Mouse (Mus musculus) embryonic facial prominence, embryonic 12.5 days (tissue): ENCODE results near the gene Fgf18. TPM values are rescaled to one million over a fixed set of nuclear protein-coding genes. Genes with fewer than 3 reads are reported as not detected.

Experiments
- ATAC-seq: fragments of 200-750 bp; cut with Nextera tagmentation; 2 replicates; pipeline ENCODE4 v1.8.0; 2017; ENCODE audit not compliant: insufficient number of reproducible peaks, insufficient read depth, low FRiP score, low TSS enrichment
- H3K27ac ChIP-seq: fragments of 300-500 bp; sonication (generic); 2 replicates; pipeline ENCODE4 v1.5.1; 2016; ENCODE audit warnings: mild to moderate bottlenecking
- H3K27me3 ChIP-seq: fragments of 300-500 bp; sonication (generic); 2 replicates; pipeline ENCODE4 v1.6.1; 2016; ENCODE audit warnings: mild to moderate bottlenecking, moderate library complexity
- H3K36me3 ChIP-seq: fragments of 300-500 bp; sonication (generic); 2 replicates; pipeline ENCODE4 v1.6.1; 2016; ENCODE audit warnings: mild to moderate bottlenecking
- H3K4me1 ChIP-seq: fragments of 300-500 bp; sonication (generic); 2 replicates; pipeline ENCODE4 v1.6.1; 2016
- H3K4me2 ChIP-seq: fragments of 300-500 bp; sonication (generic); replicated peaks from 2 replicates; pipeline ENCODE4 v1.6.1; 2016; ENCODE audit warnings: mild to moderate bottlenecking, moderate library complexity
- H3K4me3 ChIP-seq: fragments of 300-500 bp; sonication (generic); 2 replicates; pipeline ENCODE4 v1.5.1; 2016; ENCODE audit warnings: mild to moderate bottlenecking
- H3K9ac ChIP-seq: fragments of 300-500 bp; sonication (generic); 2 replicates; pipeline ENCODE4 v1.6.1; 2016; ENCODE audit warnings: mild to moderate bottlenecking, moderate library complexity
- H3K9me3 ChIP-seq: fragments of 300-500 bp; sonication (generic); 2 replicates; pipeline ENCODE4 v1.6.1; 2016; ENCODE audit warnings: mild to moderate bottlenecking, moderate library complexity
- WGBS: fragments of 180-500 bp; shearing (Covaris S2); methylation state at CpG from one replicate; pipeline ENCODE4 v1.1.7; 2016; 5-methylcytosine and 5-hydroxymethylcytosine counted together
- polyA plus RNA-seq: library from polyadenylated mRNA; unstranded; fragments of >200 nt; fragmentation: Nextera tagmentation; extraction: Ambion mirVana; gene quantifications from 2 replicates; pipeline ENCODE4 v1.2.1, GENCODE M21; 2016

Gene Fgf18
- polyA plus RNA-seq, 1 experiment from 2014 or later = 11.5 TPM

DNA sequence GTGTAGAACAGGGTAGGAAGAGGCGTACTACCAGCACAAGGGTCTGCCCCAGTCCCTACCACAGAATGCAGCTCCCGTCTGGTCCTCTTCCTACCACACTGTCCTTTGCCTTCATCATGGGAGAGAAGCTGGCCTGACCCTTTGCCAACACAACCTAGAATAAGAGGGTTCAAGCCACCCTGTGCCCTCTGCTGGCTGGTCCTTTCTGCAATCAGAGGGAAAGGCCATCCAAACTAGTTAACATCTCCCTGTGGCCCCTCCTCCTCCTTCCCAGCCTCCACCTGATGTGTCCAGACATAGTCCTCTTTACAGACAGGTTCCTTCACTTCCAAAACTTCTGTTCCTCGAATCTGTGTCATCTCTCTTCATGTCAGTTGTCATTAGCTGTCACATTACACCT is 66.0 kb downstream of the Fgf18 start:
- peaks cover 20% of the 10 kb centered on the region for H3K4me1 ChIP-seq
- no peaks in the 10 kb centered on the region for H3K27me3 ChIP-seq
- no peaks in the 10 kb centered on the region for H3K36me3 ChIP-seq
- no peaks in the 10 kb centered on the region for H3K9me3 ChIP-seq
- no peak for ATAC-seq
- no peak overlapping the region for H3K4me2 ChIP-seq
- no peak overlapping the region for H3K27ac ChIP-seq
- H3K9ac ChIP-seq = no peak overlapping the region
- no peak overlapping the region for H3K4me3 ChIP-seq
- WGBS = 77% methylated on average over 3 of the region's 3 CpGs

DNA sequence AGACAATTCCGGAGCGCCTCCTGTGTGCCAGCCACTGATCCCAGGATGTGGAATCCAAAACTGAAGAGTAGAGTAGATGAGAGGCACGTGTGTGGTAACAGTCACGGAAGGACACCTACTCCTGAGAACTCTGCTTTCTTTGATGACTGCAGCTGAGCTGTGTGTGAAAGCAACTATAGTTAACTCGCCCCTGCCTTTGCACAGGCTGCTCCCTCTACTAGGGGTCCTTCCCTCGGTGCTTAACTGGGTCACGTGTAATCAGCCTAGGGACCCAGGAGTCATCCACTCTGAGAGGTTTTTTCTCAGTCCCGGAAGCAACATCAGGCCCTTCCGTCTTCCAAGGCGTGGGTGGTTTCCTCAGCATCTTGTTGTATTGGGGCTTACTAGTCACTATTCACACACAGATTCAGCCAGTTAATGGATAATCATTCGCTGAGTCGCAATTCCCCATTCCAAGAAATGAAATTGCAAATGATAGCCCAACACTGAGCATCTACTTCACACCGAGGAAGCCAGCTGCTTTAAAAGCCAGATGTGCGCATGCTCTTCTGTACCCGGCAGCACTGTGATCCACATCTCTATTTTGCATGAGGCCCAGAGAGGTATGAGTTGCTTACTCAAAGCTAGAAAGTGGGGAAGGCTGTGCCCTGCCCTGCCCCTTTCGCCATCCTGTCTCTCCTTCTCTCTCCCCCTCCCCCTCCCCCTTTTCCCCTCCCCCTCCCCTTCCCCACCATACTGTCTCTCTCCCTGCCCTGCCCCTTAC is 67.0 kb downstream of the Fgf18 start:
- no peaks in the 10 kb centered on the region for H3K36me3 ChIP-seq
- no peak overlapping the region for H3K4me2 ChIP-seq
- H3K9ac ChIP-seq = no peak overlapping the region
- H3K27me3 ChIP-seq = no peaks in the 10 kb centered on the region
- WGBS = 70% methylated on average over 15 of the region's 16 CpGs
- H3K9me3 ChIP-seq = no peaks in the 10 kb centered on the region
- ATAC-seq = no peak
- no peak overlapping the region for H3K4me3 ChIP-seq
- H3K4me1 ChIP-seq = peaks cover 28% of the 10 kb centered on the region
- H3K27ac ChIP-seq = no peak overlapping the region

DNA sequence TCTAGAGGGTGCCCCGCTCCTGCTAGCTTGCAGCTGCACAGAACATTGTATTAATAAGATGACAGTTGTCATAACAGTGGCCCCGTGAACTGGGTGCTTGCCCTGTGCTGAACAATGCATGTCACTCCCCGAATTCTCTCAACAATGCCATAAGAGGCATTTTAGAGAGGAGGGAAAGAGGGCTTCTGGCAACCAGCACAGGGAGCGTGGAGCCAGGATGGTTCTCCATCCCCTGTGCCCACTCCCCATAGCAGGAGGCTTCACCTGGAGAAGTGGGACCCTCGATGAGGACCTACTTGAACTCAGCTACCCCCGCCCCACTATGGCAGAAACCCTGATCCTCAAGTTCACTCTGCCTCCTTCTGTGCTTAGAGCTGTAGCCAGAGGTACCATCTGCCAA is 67.8 kb downstream of the Fgf18 start:
- no peak for ATAC-seq
- Histone ChIP-seq H3K4me1 (peaks cover 29% of the 10 kb centered on the region), H3K27me3 (no peaks in the 10 kb centered on the region), H3K4me2 (no peak overlapping the region), H3K27ac (no peak overlapping the region), H3K36me3 (no peaks in the 10 kb centered on the region), H3K9me3 (no peaks in the 10 kb centered on the region), H3K9ac (no peak overlapping the region), H3K4me3 (no peak overlapping the region)
- WGBS = 70% methylated on average over 6 of the region's 6 CpGs

DNA sequence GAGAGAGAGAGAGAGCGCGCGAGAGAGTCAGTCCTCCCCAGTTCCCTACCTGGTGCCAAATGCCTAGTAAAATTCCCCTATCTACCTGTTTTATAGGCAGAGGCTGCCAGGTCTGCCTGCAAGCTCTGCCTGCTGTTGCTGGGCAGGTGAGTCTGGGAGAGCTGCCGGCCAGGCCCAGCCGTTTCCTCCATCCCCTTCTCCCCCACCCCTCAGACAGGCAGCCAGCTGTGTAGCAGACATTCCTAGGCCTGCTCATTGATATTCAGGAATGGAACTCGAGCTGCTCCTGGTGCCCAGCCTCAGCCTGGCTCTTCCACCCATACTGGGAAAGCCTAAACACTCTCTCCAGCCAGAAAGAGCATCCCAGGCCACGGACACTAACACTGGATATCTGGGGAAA is 69.2 kb downstream of the Fgf18 start:
- ATAC-seq = peak; percentile 44; the same call in 1 of the 2 replicates
- Histone ChIP-seq H3K4me3 (no peak overlapping the region), H3K9ac (no peak overlapping the region), H3K27ac (peak overlapping the region; percentile 61), H3K4me2 (no peak overlapping the region), H3K36me3 (no peaks in the 10 kb centered on the region), H3K27me3 (no peaks in the 10 kb centered on the region), H3K9me3 (no peaks in the 10 kb centered on the region), H3K4me1 (peaks cover 25% of the 10 kb centered on the region)
- 32% methylated on average over 6 of the region's 7 CpGs for WGBS

DNA sequence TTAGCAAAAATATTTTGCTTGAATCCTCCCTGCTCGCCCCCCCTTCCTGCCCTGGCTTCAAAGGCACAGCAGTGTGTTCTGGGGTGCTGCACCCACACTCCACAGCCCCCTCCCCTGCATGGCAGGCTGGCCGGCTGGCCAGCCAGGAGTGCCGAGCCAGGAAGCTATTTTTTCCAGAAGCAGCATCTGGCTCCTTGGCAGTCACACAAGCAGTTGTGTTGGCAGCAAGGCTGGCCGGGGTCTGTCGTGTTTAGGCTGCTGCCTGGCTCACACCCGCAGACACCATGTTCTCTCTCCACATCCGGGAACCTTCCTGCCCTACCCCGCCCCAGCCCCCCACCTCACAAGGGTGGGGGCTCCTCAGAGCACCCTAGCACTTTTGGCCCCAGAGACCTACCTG is 71.9 kb downstream of the Fgf18 start:
- H3K4me3 ChIP-seq = no peak overlapping the region
- 58% methylated on average over 8 of the region's 8 CpGs for WGBS
- no peak for ATAC-seq
- no peaks in the 10 kb centered on the region for H3K27me3 ChIP-seq
- H3K27ac ChIP-seq = 0 out of 2 replicates have a peak overlapping the region, but pooled peaks have one; percentile 12
- H3K9me3 ChIP-seq = no peaks in the 10 kb centered on the region
- peaks cover 25% of the 10 kb centered on the region for H3K4me1 ChIP-seq
- no peak overlapping the region for H3K4me2 ChIP-seq
- H3K9ac ChIP-seq = no peak overlapping the region
- H3K36me3 ChIP-seq = no peaks in the 10 kb centered on the region

DNA sequence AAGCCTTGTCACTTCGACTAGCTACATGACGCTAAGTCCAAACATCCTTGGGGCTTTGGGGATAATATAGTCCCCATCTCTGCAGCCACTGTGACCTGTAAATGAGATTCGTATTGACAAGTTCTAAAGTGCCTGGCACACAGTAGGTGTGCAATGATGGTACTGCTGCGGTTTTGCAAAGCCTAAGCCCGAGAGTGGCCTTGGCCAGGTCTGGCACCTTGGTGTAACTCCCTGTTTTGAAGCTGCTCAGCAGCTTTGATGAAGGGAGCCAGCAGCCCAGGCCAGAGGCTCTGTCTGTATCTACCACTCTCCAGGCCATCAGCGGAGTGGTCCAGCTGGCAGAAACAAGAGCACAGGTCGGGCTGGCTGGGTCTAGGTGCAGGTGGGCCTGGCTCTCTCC is 72.7 kb downstream of the Fgf18 start:
- Histone ChIP-seq H3K4me3 (no peak overlapping the region), H3K36me3 (no peaks in the 10 kb centered on the region), H3K27me3 (no peaks in the 10 kb centered on the region), H3K9ac (no peak overlapping the region), H3K4me1 (peaks cover 25% of the 10 kb centered on the region), H3K27ac (no peak overlapping the region), H3K9me3 (no peaks in the 10 kb centered on the region), H3K4me2 (no peak overlapping the region)
- 73% methylated on average over 7 of the region's 7 CpGs for WGBS
- ATAC-seq = no peak

DNA sequence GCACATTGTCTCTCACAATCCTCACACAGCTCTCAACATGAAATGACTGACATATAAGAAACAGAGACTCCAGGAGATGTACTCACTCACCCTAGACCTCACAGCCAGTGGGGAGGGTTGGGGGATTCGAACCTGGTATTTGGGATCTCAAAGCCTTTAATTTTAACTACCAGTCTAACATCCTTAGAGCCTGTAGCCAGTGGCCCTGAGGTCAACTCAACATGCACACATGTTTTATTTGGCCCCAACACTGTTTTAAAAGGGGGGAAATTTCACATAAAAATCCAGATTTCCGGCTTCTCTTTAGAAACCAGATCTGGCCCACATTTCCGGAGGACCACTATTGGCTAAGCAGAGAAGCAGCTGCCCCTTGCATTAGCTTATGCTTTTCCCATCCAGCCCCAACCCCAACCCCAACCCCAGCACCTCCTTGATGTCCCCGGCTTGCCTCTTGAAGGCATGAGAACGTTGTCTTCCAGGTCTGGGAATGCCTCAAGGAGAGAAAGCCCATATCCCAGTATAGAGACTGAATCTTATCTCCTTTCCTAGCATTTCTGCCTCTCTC is 75.8 kb downstream of the Fgf18 start:
- peaks cover 9% of the 10 kb centered on the region; the same call in 1 of the 2 replicates for H3K4me1 ChIP-seq
- H3K27ac ChIP-seq = no peak overlapping the region
- 81% methylated on average over 5 of the region's 5 CpGs for WGBS

DNA sequence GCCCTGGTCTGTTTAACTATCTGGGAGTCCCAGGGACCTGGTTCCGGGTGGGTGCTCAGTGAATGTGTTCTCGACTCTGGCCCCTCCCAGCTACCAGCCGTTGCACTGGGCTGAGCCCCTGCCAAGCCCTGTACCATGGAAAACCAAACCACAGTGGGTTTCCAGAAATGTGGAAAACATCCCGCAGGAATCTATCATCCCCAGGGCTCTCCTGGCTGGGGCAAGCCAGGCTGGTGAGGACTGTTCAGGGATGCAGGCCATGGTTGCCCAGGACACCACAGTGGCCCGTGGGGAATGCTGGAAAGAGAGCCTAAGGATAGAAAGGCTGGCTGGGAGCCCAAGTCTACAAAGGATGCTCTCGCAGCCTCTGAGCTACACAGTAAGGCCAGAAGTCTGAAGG is 76.7 kb downstream of the Fgf18 start:
- no peak overlapping the region for H3K4me2 ChIP-seq
- no peak overlapping the region for H3K27ac ChIP-seq
- H3K4me1 ChIP-seq = peaks cover 4% of the 10 kb centered on the region; the same call in 1 of the 2 replicates
- H3K27me3 ChIP-seq = no peaks in the 10 kb centered on the region
- WGBS = 66% methylated on average over 6 of the region's 6 CpGs
- ATAC-seq = peak; percentile 28; the same call in 1 of the 2 replicates
- H3K36me3 ChIP-seq = no peaks in the 10 kb centered on the region
- H3K9me3 ChIP-seq = no peaks in the 10 kb centered on the region
- no peak overlapping the region for H3K4me3 ChIP-seq
- H3K9ac ChIP-seq = no peak overlapping the region

More for the DNA sequence above, 75.8 kb downstream of the Fgf18 start:
- Histone ChIP-seq H3K9me3 (no peaks in the 10 kb centered on the region), H3K4me2 (no peak overlapping the region), H3K9ac (no peak overlapping the region), H3K4me3 (no peak overlapping the region), H3K36me3 (no peaks in the 10 kb centered on the region), H3K27me3 (no peaks in the 10 kb centered on the region)
- ATAC-seq = no peak

Other genes starting within 250 kb of the Fgf18 start
- gene Npm1, start 15.8 kb upstream of the Fgf18 start, polyA plus RNA-seq = 922 and 970 TPM in 2 replicates
- gene Tlx3, start 56.2 kb upstream of the Fgf18 start, polyA plus RNA-seq = 6.6 and 9.1 TPM in 2 replicates
- gene Gm12117, start 129.3 kb upstream of the Fgf18 start, polyA plus RNA-seq = not detected in 2 replicates